21 mouse cellular contexts compared by ENCODE assay signal in the genomic region with DNA sequence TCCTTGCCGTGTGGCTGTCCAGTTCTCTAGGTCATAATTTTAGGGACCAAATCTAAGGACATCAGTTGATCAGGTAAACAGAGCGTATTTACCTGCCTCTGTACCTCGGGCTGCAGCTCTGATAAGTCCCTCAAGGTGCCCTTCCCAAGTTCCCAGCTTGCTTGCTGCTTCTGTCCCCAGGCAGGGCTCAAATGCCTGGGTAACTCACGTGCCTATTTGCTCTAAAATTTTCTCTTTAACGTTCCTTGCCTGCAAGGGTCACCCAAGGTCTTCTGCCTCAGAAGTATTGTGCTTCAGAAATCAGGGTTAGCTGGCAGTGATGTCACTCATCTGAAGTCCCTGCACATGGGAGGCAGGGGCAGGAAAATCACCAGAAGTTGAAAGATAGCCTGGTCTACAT. TPM values are rescaled to one million over a fixed set of nuclear protein-coding genes. Genes with fewer than 3 reads are reported as not detected.
"Had no signal": no experiment of that assay in that cellular context is flagged by ENCODE, and none has a peak within 500 bp of the region (broad histone marks: within the 10 kb centered on the region; RNA-seq: fewer than 3 reads in every experiment).

No protein-coding gene starts in this region.

- H3K4me1 ChIP-seq: neural tube, embryonic 15.5 days had no signal

- H3K36me3 ChIP-seq: limb, embryonic 13.5 days; neural tube, embryonic 15.5 days had no signal

- H3K9ac ChIP-seq: limb, embryonic 13.5 days; liver, embryonic 14.5 days; neural tube, embryonic 15.5 days had no signal

- H3K27ac ChIP-seq: limb, embryonic 13.5 days; liver, embryonic 14.5 days; neural tube, embryonic 15.5 days had no signal

- H3K4me2 ChIP-seq: limb, embryonic 13.5 days; neural tube, embryonic 15.5 days had no signal

- H3K27me3 ChIP-seq: neural tube, embryonic 15.5 days had no signal

- DNase-seq: left cerebral cortex, postnatal 4 days; lung, adult 18-20 months; midbrain, embryonic 14.5 days; right cerebral cortex, adult 18-20 months; right cerebral cortex, postnatal 25 days; thymus, postnatal 36 days had no signal

- H3K9me3 ChIP-seq: limb, embryonic 13.5 days; neural tube, embryonic 15.5 days had no signal

- H3K4me3 ChIP-seq: limb, embryonic 13.5 days; myocyte; neural tube, embryonic 15.5 days had no signal

RNA-seq across cellular contexts. Expression of a gene that starts 58.0 kb away (rescaled TPM):
- total RNA-seq: layer of hippocampus, adult 8-10 months; layer of hippocampus, postnatal 14 days; left cerebral cortex, adult 18-20 months; left cerebral cortex, postnatal 10 days; left cerebral cortex, postnatal 4 days; liver, adult 2 months; megakaryocyte-erythroid progenitor cell, adult 5-6 weeks had no signal
- polyA plus RNA-seq: large intestine, adult 2 months; liver, adult 2 months; liver, embryonic 14.5 days; lung, embryonic 16.5 days; midbrain, embryonic 14.5 days; neural tube, embryonic 15.5 days; small intestine, adult 2 months; stomach, embryonic 16.5 days; thymus, postnatal 0 days had no signal
